26 mouse cellular contexts compared by ENCODE assay signal in the genomic region with DNA sequence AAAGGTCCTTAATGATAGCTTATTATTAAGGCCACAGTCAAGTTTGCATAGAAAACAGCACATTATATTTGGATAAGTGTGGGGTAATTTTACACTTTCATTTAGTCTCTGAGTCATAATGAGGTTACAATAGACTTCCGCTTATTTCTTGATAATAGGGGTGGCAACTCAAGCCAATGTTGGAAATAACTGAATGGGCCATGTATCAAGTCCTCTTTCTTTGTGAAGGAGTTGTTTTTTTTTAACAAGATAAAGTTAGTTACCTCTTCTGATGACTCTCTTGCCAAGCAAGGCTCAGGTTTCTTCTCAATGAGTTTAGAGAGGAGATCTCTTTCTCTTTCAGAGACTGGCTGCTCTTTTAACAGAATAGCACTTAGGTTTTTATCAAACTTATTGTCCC. TPM values are rescaled to one million over a fixed set of nuclear protein-coding genes. Genes with fewer than 3 reads are reported as not detected.
DNase-seq lines count a peak whose midpoint lies in the region; ATAC-seq and TF ChIP-seq lines count a peak whose summit lies in the region.
"Had no signal": no experiment of that assay in that cellular context is flagged by ENCODE, and none has a peak within 500 bp of the region (broad histone marks: within the 10 kb centered on the region; RNA-seq: fewer than 3 reads in every experiment).

No protein-coding gene starts in this region.

- TF ChIP-seq POLR2A in MEL (IDR thresholded peaks at IDR 0.05; ENCODE audit: control insufficient read depth in 1 of 2, insufficient read depth in 1 of 2, low read depth in 1 of 2, low read length in 2 of 2, poor library complexity in 1 of 2) = no peak

- no peak for TF ChIP-seq CTCF in MEL (IDR thresholded peaks at IDR 0.05 in 2 of 3, conservative IDR thresholded peaks at IDR 0.05 in 1 of 3; ENCODE audit: control insufficient read depth in 1 of 3, insufficient read depth in 1 of 3, low read depth in 2 of 3, low read length in 3 of 3, poor library complexity in 1 of 3, severe bottlenecking in 1 of 3)

- peak; percentile 78 to 80 for TF ChIP-seq EP300 in MEL (IDR thresholded peaks at IDR 0.05; ENCODE audit: low read depth in 1 of 2, low read length in 2 of 2)

- peak overlapping the region in 1 of 2 experiments; percentile 22; a peak in 1 of 4 replicates for H3K4me3 ChIP-seq in MEL (ENCODE audit: control insufficient read depth in 1 of 2, insufficient read depth in 1 of 2, low read depth in 2 of 2, low read length in 2 of 2)
- H3K4me3 ChIP-seq in hindbrain, embryonic 12.5 days = no peak overlapping the region

- H3K79me2 ChIP-seq in MEL (ENCODE audit: control insufficient read depth, insufficient read depth, low read length, poor library complexity) = no peaks in the 10 kb centered on the region

- DNase-seq in 416B (ENCODE audit: low read depth) (peak; percentile 79), MEL (ENCODE audit: low read depth, low spot score) (peak; percentile 86), MEL-GATA-1-ER (ENCODE audit: extremely low read depth, low read depth) (peak; percentile 65)
- DNase-seq in lung, postnatal 25 days (ENCODE audit: low spot score) = no peak
- DNase-seq in adrenal gland, postnatal 14 days = no peak
- DNase-seq: adrenal gland, adult 2 months; adrenal gland, adult 8-10 months; adrenal gland, postnatal 10 days; adrenal gland, postnatal 25 days; adrenal gland, postnatal 36 days; B cell, adult 2 months; cerebellum, adult 11 months; cerebellum, adult 11-12 months; cerebellum, adult 18-20 months; cerebellum, adult 2 months; cerebellum, adult 8-10 months; cerebellum, adult 9-10 months; cerebellum, adult 9-11 months had no signal

- ATAC-seq in hindbrain, embryonic 12.5 days (ENCODE audit: low FRiP score) = no peak
- ATAC-seq: activated CD4-positive, CD25-positive, alpha-beta regulatory T cell, adult 4 months; CD4-positive, CD25-positive, alpha-beta regulatory T cell, adult 4 months; Patski had no signal

- H3K9ac ChIP-seq in MEL (ENCODE audit: control insufficient read depth, low read depth, low read length, poor library complexity, severe bottlenecking) = peak overlapping the region; percentile 34; the same call in 1 of the 2 replicates
- no peak overlapping the region for H3K9ac ChIP-seq in hindbrain, embryonic 12.5 days

- no peak for TF ChIP-seq RAD21 in MEL (IDR thresholded peaks at IDR 0.05; ENCODE audit: low read depth, low read length)

- peak overlapping the region; percentile 76 for H3K27ac ChIP-seq in MEL (ENCODE audit: control insufficient read depth, low read depth, low read length)
- H3K27ac ChIP-seq in hindbrain, embryonic 12.5 days = no peak overlapping the region

- H3K36me3 ChIP-seq in MEL (ENCODE audit: control insufficient read depth in 1 of 2, insufficient read depth in 2 of 2, low read length in 2 of 2) = peaks cover 0 to 26% of the 10 kb centered on the region in 2 experiments; a peak in 2 of 4 replicates
- no peaks in the 10 kb centered on the region for H3K36me3 ChIP-seq in hindbrain, embryonic 12.5 days
- H3K36me3 ChIP-seq: G1E had no signal

- peaks cover 14 to 32% of the 10 kb centered on the region in 2 experiments for H3K4me1 ChIP-seq in MEL (ENCODE audit: control insufficient read depth in 1 of 2, insufficient read depth in 2 of 2, low read length in 2 of 2)
- no peaks in the 10 kb centered on the region for H3K4me1 ChIP-seq in hindbrain, embryonic 12.5 days

- no peak overlapping the region for H3K4me2 ChIP-seq in hindbrain, embryonic 12.5 days (replicated peaks)

- 91% methylated on average over 1 of the region's 1 CpGs for WGBS in hindbrain, embryonic 12.5 days

- H3K27me3 ChIP-seq in MEL (ENCODE audit: control insufficient read depth in 1 of 2, insufficient read depth in 2 of 2, low read length in 2 of 2) = no peaks in the 10 kb centered on the region
- H3K27me3 ChIP-seq in hindbrain, embryonic 12.5 days = no peaks in the 10 kb centered on the region
- H3K27me3 ChIP-seq: CH12.LX had no signal

- H3K9me3 ChIP-seq in MEL (replicated peaks; ENCODE audit: insufficient read depth, low read length) = no peaks in the 10 kb centered on the region
- H3K9me3 ChIP-seq in hindbrain, embryonic 12.5 days (replicated peaks) = no peaks in the 10 kb centered on the region
- H3K9me3 ChIP-seq: G1E had no signal

TF ChIP-seq in MEL, 35 proteins besides CTCF, POLR2A, EP300 and RAD21:
- peak; percentile 41; the same call in 1 of the 2 replicates for TF ChIP-seq TBP (IDR thresholded peaks at IDR 0.05; ENCODE audit: low read depth, low read length)
- peak; percentile 40; the same call in 1 of the 2 replicates for TF ChIP-seq MYC (IDR thresholded peaks at IDR 0.05; ENCODE audit: low read depth, low read length)
- peak; percentile 25 for TF ChIP-seq TCF12 (IDR thresholded peaks at IDR 0.05; ENCODE audit: low read depth, low read length)
- TF ChIP-seq SIN3A (IDR thresholded peaks at IDR 0.05; ENCODE audit: low read length) = peak; percentile 60; the same call in 1 of the 2 replicates
- TF ChIP-seq MAFK (IDR thresholded peaks at IDR 0.05; ENCODE audit: borderline replicate concordance, low read depth, low read length) = peak; percentile 33; the same call in 1 of the 2 replicates
- peak; percentile 82 for TF ChIP-seq ZNF384 (IDR thresholded peaks at IDR 0.05; ENCODE audit: low read depth, low read length)
- TF ChIP-seq USF1 (IDR thresholded peaks at IDR 0.05; ENCODE audit: low read depth, low read length) = no peak
- TF ChIP-seq ELF1 (IDR thresholded peaks at IDR 0.05; ENCODE audit: low read depth, low read length) = no peak
- peak; percentile 78 for TF ChIP-seq ETS1 (IDR thresholded peaks at IDR 0.05; ENCODE audit: low read depth, low read length)
- no peak for TF ChIP-seq POLR2AphosphoS2 (IDR thresholded peaks at IDR 0.05; ENCODE audit: low read length)
- peak; percentile 15; the same call in 1 of the 2 replicates for TF ChIP-seq SMC3 (IDR thresholded peaks at IDR 0.05; ENCODE audit: low read depth, low read length)
- TF ChIP-seq GATA1 (IDR thresholded peaks at IDR 0.05; ENCODE audit: low read depth, low read length) = peak; percentile 72; the same call in 1 of the 2 replicates

RNA-seq across cellular contexts. Expression of gene Gm32742, which starts 27.0 kb away (rescaled TPM):
- total RNA-seq in MEL (2012; rRNA removed) = not detected in 2 replicates
- polyA plus RNA-seq in MEL (2012; ENCODE audit: insufficient read depth in 1 of 2, insufficient read length in 2 of 2, low read depth in 1 of 2, low replicate concordance in 2 of 2, missing spikeins in 1 of 2) = under 1 TPM in 1 of 2 experiments, not detected in 1; 0.01 TPM
- total RNA-seq in adrenal gland, postnatal 14 days (2021) = not detected in 2 replicates
- polyA plus RNA-seq in hindbrain, embryonic 12.5 days (2016; fragmentation: Nextera tagmentation; extraction: Ambion mirVana) = 0.05 and 0.06 TPM in 2 replicates
- total RNA-seq: adrenal gland, adult 18-20 months; adrenal gland, adult 2 months; adrenal gland, adult 8-10 months; adrenal gland, postnatal 10 days; adrenal gland, postnatal 25 days; adrenal gland, postnatal 36 days; adrenal gland, postnatal 4 days had no signal
- polyA plus RNA-seq: activated CD4-positive, CD25-positive, alpha-beta regulatory T cell, adult 4 months; adrenal gland, adult 2 months had no signal

RNA-seq across cellular contexts. Expression of gene 4833427G06Rik, which starts 36.4 kb away (rescaled TPM):
- total RNA-seq in MEL (2012; rRNA removed) = not detected in 2 replicates
- not detected for polyA plus RNA-seq in MEL (2012; ENCODE audit: insufficient read depth in 1 of 2, insufficient read length in 2 of 2, low read depth in 1 of 2, low replicate concordance in 2 of 2, missing spikeins in 1 of 2)
- not detected in 2 replicates for total RNA-seq in adrenal gland, postnatal 14 days (2021)
- 1.3 and 1.9 TPM in 2 replicates for polyA plus RNA-seq in hindbrain, embryonic 12.5 days (2016; fragmentation: Nextera tagmentation; extraction: Ambion mirVana)
- total RNA-seq: adrenal gland, adult 18-20 months; adrenal gland, adult 2 months; adrenal gland, postnatal 10 days had no signal
- polyA plus RNA-seq: activated CD4-positive, CD25-positive, alpha-beta regulatory T cell, adult 4 months; adrenal gland, adult 2 months; CD4-positive, CD25-positive, alpha-beta regulatory T cell, adult 4 months; Patski had no signal

Comparison
In these comparisons a context has a peak if more than half of its experiments do, and no peak if none do; other contexts are left out.
1. DNase-seq: peak in 416B (single experiment), MEL (single experiment) and MEL-GATA-1-ER (single experiment); none in lung, postnatal 25 days (single experiment) and adrenal gland, postnatal 14 days (single experiment).